Mouse (Mus musculus) adrenal gland, postnatal 4 days (tissue): ENCODE measurements around the gene Sdk1. TPM values are rescaled to one million over a fixed set of nuclear protein-coding genes. Genes with fewer than 3 reads are reported as not detected.

Experiments used
- DNase-seq, 2 experiments: peaks; one replicate each; pipeline ENCODE4 v3.0.0; 2021 to 2022; ENCODE audit warnings: low spot score in 2 of 2, mixed read lengths in 2 of 2
- total RNA-seq, 2 experiments: library from RNA; stranded (reverse); gene quantifications; 2 replicates each; pipeline ENCODE4 v1.2.3; 2021

Sdk1 gene
- total RNA-seq, 2 experiments from 2014 or later, result 20.0 to 20.3 TPM

DNA sequence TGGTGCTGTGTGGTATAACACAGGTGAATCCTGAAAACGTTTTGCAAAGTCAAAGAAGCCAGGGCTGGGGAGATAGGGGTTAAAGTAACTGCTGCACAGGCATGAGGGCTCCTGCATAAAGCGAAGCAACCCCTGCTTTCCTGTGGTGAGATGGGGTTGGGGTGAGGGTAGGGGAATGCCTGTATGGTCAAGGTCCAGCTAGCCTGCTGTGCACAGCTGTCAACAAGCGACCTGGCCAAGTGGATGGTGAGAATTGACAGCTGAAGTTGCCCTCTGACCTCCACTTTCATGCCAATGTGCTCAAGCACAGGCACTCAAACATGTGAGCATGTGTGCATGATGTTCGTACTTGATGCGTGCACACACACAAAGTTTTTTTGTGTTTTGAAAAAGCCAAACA lies 639.4 kb downstream of the Sdk1 start:
- DNase-seq, result no peak

DNA sequence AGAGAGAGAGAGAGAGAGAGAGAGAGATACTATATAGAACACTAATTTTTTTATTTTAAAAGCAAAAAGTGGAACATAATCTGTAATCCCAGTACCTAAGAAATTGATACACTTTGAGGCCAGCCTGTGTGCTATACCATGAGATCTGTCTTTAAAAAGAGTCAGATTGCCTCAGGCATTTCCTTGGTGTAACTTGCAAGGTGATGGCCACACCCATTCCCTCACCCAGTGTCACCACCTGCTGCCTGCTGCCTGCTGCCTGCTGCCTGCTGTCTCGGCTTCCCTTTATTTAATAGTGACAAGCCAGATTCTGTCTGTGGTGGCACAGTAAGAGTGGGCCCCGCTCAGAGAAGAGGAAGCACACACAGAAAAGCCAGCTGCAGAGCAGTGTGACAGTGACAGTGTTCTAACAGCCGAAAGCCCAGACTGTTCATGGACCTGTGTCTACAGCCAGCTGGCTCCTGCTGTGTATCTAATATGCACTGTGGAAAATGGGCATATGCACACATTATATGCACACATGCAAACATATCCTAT lies 642.9 kb downstream of the Sdk1 start:
- DNase-seq, result no peak

DNA sequence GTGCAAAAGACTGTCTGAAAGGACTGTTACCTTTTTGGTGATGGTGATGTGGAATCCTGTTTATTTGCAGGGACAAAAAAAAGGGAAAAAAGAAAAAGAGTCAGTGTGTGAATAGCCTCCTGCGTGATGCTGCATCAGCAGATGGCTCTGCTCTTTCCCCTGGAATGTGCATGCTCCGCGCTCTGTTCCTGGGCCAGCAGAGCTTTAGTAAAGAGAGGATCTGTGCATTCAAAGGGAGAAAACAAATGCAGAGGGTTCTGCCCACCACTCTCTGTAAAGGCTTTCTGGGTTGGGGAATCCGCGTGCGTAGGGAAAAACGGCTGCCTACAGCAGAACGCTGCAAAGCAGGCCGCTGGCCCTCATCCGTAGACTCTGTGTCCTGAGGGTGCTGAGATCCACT lies 644.7 kb downstream of the Sdk1 start:
- DNase-seq, result no peak

DNA sequence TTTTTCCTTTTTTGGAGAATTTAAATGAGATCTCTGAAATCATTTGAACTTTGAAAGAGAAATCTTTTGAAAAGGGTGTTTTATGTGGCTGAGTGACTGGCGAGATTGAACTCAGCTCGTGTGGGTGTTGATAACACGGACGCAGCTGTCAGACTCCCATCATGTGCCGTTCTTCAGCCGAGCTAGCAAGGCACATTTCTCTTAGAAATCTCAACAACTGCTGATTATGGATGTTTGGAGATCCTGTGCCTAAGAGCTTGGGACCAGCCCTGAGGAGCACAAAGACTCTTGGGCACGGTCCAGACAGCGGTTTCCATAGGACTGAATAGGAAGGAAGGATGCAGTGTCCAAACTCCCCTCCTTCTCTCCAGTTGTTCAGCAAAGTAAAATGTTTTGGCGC lies 648.5 kb downstream of the Sdk1 start:
- no peak for DNase-seq

DNA sequence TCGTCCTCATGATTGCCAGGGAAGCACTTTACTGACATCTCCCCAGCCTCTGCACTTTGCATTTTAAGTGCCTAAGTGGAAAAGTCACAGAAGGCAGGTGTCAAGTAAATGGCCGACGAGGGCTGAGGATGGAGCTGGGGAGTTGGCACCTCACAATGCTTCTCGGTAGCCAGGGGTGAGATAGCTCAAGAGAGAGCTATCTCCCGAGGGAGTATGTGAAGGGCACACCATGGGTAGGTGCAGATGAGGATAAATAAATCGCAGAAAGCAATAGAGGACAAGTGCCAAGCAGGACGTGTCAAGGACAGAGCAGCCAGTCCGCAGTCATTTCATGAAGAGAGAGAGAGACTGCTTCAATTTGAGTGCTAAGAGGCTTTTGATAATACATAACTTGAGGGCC lies 655.1 kb downstream of the Sdk1 start:
- DNase-seq, result no peak

DNA sequence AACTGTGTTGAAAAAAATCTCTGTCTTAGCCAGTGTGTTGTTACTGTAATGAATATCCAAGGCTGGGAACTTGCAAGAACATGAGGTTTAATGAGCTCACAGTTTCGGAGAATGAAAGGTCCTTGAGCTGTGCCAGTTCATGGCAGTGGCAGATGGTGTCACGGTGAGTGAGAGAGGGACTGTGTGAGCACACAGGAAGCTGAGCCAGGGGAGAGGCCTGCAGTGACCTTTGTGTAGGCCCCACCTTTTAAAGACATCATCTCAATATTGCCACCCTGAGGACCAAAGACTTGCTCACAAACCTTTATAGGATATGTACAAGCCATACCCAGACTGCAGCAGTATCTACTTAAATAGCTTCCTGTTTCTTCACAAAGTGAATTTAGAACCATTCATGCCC lies 656.2 kb downstream of the Sdk1 start:
- no peak for DNase-seq

DNA sequence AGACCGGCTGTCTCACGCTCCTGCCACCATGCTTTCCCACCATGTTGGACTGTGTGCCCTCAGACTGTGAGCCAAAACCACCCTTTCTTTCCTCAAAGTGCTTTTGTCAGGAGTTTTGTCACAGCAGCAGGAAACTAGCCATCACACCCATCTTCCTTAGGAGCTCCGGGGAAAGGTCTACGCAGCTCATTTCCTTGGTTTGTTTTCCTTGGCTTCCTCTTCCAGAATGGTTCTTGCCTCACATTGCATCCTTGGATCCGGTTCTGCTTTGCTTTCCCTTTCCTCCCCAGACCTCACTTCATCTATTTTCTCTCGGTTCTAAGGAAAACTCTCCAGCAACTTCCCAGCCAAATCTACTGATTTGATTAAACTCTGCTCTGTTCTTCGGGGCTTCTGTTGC lies 658.5 kb downstream of the Sdk1 start:
- no peak for DNase-seq

DNA sequence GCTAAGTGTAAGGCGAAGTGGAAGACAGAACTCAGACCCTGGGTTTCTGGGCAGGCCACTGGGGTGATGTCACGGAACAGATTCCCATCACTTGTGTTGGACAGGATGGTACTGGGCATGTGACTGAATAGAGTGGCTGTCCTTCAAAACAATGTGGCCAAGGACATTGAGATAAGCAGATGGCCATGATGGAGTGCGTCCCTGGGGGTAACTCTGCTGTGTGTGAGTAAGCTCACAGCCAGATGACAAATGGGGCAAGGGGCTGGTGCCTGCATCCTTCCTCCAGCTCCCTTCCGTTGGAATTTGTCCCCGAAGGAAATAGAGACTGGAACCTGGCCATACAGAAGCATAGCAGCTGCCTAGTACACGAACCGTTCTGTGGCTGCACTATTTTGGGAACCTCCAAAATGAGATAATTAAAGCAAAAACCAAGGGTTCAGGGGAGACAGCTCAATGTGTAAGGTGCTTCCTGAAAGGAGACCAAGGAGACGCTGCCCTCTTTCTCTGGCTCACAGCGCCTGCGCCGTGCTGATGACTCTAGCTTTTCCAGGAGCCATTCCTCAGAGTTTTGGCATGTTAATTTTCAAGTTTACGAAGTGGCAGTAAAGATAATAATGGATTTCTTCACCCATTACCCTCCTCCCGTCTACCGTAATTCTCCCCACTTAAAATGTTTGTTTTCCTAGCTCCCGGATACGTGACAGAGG lies 661.4 kb downstream of the Sdk1 start:
- DNase-seq, result peak in 1 of 2 experiments; percentile 40

DNA sequence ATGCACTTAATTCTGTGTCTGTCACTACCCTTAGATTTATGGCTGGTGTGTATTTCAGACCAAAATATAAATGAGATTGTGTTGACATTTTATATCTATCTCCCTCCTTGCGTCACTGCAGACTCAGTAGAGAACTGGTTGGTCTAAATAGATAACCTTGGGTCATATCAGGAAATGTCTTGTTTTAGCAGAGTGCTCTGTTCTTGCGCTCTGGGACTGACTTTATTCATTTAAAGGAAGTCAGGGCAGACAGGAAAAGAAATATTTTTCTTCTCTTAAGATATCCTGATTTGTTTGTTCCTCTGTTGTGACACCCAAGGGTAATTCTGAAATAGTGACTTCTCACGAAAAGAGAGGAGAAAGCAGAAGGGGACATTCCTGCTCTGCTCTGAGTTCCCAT lies 669.2 kb downstream of the Sdk1 start:
- no peak for DNase-seq

DNA sequence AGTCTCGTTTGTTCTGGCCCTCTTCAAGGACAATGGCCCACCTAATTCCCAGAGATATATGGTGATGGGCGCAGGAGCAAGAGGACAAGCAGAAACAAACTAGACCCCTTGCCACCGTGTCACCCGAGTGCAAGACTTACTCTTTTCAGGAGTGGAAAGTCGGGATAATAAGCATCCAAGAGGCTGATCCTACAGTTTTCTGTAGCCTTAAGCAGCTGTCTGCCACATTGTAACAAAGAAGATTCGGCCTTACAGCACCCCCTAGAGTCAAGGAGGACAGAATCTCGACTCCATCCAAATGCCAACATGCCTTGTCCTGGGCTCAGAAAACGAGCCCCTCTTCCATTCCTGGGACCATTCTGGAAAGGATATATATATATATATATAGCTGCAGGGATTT lies 669.6 kb downstream of the Sdk1 start:
- no peak for DNase-seq

DNA sequence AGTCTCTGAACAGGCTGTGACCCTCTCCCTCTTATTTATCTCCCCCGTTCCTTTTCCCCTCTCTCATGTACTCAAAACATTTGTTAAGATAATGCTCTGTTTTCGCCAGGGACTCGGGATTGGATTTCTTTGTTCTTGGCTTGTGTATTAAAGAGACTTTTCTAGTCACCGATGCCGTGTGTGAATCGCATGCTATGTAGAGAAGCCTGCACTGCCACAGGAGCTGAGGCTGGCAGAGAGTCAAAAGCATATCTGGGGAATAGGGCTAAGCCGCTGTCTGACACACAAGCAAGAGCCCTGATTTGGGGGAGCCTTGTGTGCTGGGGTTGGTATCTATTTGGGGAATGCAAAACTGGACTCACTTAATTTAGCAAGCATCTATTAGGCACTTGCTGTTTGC lies 671.6 kb downstream of the Sdk1 start:
- no peak for DNase-seq

DNA sequence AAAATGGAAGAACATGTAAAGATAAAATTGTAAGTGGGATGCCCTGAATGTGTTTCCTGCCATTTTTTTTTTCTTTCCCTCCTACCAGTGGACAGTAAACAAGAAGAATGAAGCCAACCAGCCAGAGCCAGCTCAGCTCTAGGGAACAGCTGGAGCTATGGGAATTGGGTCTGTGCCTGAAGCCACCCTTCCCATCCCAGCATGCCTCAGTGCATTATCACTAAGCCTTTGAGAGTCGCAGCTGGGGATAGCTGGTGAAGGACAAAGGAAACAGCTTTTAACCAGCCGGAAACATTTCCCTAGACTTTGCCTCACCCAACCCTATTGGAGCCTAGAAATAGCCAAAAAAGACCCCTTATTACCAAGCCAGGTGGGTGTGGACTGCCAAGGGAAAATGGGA lies 675.7 kb downstream of the Sdk1 start:
- no peak for DNase-seq

DNA sequence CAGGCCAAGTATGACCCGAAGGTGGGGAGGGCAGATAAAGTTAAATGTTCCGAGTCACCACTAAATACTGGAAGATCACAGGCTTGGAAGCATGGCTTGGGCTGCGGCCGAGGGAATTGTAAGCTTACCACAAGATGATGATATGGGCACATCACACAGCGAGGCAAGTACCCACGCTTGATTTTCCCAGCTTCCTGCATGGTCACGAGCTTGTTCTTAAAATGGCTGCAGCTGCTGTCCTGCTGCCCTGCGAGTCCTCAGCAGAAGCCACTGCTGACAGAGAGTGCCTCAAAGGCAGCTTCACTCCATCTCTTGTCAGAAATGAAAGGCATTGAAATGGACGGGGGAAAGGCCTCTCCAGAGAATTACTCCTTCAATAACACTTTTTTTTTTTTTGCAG lies 697.7 kb downstream of the Sdk1 start:
- DNase-seq, result no peak

DNA sequence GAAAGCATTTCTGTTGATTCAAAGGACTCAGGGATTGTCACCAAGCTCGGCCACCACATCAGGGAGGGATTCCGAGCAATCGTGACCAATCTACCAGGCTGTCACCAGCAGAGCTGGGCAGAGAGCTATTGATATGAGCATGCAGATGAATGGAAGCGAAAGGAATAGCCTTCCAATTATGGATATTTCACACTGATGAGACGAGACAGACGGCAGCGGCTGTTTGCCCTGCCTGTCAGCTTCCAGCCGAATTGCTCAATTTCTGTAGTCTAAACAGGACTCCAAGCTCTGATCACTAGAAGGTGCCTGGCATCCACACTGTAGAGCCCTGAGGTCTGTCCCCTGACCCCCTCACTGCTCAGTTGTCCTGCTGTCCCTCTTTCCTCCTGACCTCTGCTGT lies 699.3 kb downstream of the Sdk1 start:
- no peak for DNase-seq

DNA sequence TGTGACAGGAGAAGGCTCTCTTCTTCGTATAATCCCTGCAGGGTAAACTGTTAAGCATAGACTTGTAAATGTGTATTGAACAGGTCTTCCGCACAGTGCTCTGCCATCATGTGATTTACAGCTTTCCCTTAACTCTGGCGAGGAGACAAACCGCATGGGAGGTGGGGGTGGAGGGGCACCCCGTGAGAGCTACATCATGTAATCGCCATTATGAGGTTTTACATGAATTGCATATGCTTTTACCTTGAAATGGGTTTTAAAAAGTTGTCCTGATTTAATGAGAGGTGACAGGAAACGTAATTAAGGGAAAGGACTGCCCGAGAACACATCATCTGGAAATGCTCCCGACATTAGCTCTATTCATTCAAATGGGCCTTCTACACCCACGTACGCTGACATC lies 709.5 kb downstream of the Sdk1 start:
- DNase-seq, result no peak

DNA sequence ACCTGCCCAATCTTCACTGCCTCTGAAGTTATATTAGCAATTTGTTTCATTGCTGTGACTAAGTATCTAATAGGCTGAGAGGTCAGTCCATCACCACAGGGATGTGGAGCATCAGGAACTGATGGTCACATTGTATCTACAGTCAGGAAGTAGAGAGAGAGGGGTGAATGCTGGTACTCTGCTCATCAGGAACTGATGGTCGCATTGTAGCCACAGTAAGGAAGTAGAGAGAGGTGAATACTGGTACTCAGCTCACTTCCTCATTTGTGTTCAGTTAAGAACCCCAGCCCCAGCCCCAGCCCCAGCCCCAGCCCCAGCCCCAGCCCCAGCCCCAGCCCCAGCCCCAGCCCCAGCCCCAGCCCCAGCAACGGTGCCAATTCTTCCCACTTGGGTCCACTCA lies 711.0 kb downstream of the Sdk1 start:
- DNase-seq, result no peak

DNA sequence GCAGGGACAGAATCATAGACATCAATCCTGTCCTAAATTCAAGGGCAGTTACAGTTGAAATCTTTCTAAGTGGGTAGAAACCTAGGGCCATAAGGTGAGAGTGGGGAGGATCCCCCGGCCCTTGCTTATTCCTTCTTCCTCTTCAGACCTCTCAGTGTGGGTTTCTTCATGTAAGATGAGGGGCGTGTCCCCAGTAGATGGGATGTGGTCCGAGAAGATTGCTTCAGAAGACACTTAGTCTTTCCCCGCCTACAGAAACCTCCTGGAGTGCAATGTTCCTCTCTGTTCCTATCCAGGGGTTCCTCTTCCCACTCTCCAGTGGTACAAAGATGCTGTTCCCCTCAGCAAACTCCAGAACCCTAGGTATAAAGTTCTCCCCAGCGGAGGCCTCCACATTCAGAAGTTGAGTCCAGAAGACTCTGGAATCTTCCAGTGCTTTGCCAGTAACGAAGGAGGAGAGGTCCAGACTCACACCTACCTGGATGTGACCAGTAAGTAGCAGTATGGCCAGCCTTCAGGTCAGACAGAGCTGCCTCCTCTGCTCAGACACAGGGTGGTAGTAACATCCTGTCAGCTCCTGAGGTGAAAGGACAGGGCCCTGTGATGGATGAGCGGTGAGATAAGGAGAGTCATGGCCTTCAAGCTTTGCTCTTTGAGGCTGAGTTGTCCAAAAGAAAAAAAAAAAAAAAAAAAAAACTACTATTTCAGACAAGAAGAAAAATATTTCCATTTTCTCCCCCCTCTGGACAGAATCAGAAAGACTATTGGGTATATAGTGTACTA lies 711.6 kb downstream of the Sdk1 start:
- no peak for DNase-seq

DNA sequence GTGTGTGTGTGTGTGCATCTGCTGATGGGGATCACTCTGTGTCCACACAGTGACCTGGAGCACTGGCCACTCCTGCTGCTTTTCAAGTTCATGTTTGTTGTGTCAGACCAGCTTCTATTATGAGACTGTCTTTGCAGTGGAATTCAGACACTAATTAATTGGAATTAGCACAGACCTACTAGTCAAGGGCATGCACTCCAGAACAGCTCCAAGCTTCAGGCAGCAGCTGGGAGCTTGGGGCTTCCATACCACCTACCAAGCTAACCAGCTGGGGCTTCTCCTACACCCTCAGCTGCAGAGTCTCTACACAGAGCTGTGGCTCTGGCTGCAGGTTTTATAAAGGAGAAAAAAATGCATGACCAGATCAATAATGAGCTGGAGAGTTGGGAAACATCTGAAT lies 729.8 kb downstream of the Sdk1 start:
- no peak for DNase-seq

DNA sequence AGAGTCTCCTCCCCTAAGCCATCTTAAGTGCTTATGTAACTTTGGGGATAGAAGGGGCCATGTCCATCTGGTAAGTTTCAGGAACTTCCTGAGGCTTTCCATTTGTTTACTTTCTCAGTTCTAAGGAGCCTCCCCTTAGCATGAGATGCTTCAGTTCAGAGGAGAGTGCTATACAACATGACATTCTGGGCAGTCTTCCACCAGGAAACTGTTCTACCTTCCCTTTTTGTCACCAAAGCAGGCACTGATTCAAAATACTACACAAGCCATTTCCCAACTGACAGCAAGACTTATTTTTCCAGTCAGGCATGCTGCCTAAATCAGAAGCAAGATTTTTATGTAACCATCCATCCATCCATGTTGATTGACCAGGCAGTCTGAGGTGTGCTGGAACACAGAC lies 738.2 kb downstream of the Sdk1 start:
- DNase-seq, result no peak

DNA sequence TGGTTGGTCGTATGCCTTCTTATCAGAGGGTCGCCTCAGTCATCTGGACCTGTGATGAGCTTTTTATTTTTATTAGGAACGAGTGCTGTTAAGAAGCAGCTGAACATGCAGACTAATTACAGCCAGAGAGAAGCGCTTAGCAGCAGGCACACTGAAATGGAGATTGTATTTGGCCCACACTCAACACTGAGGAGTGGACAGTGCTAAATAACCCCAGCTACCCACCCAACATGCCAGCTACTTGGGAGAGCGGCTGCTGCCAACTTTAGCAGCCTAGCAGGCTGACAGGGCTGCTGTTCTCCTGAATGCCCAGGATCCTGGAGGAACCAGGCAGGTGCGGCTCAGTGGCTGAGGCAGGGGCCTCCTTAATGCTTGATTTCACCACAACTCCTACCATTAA lies 739.5 kb downstream of the Sdk1 start:
- DNase-seq, result no peak

DNA sequence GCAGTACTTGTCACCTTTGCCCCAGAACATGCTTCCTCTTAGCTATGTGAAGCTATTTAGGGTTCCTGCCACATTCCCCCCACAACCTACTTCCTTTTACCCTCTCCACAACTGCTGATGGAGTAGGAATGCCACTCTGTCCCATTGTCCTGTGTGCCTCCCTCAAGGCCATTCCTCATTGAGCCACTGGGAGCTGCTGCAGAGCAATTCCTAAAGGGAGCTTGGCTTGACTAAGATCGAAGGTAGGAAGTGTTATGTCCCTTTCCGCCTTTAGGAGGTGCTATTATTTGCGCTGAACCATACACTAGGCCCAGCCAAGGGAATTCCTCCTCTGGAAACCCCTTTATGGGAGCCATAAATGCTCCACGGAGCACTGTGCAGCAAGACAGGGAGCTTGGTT lies 743.0 kb downstream of the Sdk1 start:
- DNase-seq, result no peak

DNA sequence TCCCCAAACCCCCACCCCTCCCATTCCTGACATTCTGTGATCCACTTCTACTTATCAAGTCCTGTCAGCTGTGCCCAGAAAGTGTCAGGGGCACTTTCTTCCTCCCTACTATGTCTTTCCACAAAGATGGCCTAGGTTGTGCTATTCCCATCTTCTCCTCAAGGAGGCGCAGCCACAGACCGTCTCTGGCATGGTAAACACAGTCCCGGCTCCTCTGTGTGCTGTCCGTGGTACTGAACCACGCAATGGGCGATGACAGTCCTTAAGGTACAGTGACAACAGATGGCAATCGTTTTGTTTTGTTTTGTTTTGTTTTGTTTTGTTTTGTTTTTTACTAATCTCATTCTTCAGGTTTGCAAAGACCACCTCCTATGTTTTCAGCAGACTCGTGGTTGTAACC lies 743.7 kb downstream of the Sdk1 start:
- peak; percentile 49 to 62 for DNase-seq

DNA sequence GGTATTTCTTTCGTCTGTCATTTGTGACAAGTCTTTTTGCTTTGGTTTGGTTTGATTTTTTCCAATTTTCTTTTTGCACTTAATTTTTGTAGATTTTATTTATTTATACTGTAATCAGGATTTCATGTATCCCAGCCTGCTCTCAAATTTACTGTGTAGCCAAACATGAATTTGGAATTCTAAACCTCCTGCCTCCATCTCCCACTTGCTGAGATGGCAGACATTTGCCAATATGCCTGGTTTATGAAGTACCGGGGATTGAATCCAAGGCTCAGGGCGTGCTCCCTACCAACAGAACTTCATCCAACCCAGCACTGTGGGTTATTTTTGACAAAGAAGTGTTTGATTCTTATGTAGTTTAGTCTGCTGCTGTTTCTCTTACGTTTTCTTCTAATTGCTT lies 744.3 kb downstream of the Sdk1 start:
- no peak for DNase-seq
